Mouse (Mus musculus) left cerebral cortex, postnatal 14 days (tissue): ENCODE results near the gene Taf9. TPM values are rescaled to one million over a fixed set of nuclear protein-coding genes. Genes with fewer than 3 reads are reported as not detected.

Source experiments
- DNase-seq, 2 experiments: peaks; one replicate each; pipeline ENCODE4 v3.0.0; 2021 to 2022; ENCODE audit warnings: low spot score in 2 of 2, mixed read lengths in 1 of 2
- intact Hi-C: fragments of 180-260 bp; cut with DNase I; formaldehyde crosslinking; loops from one replicate; pipeline ENCODE4 v1.15.1; 2025
- total RNA-seq, 2 experiments: library from RNA; stranded (reverse); gene quantifications; 2 replicates each; pipeline ENCODE4 v1.2.3; 2021

Taf9 gene
- total RNA-seq, 2 experiments from 2014 or later: 24.4 to 31.4 TPM

GRCm38 (mm10) chr13:100658091-100658490 is 6.7 kb downstream of the Taf9 start:
- DNase-seq: no peak
- intact Hi-C loops: no loop called here

GRCm38 (mm10) chr13:100659864-100660456 is 8.6 kb downstream of the Taf9 start:
- intact Hi-C loops: no loop called here
- peak; percentile 51 to 66 for DNase-seq

GRCm38 (mm10) chr13:100669291-100670022 is 18.1 kb downstream of the Taf9 start, which contains the start of gene Ccdc125:
Gene Ccdc125 (plus strand): TSS chr13:100669717.
- DNase-seq: no peak
- intact Hi-C loops: no loop called here

- no peak for DNase-seq
- intact Hi-C loops: no loop called here
These were observed 18.9 kb downstream of the Taf9 start for GRCm38 (mm10) chr13:100670181-100670741.

GRCm38 (mm10) chr13:100675936-100676635 is 24.7 kb downstream of the Taf9 start:
- DNase-seq: no peak
- intact Hi-C loops: no loop called here

GRCm38 (mm10) chr13:100681615-100682014 is 30.2 kb downstream of the Taf9 start:
- DNase-seq: no peak
- intact Hi-C loops: no loop called here

- intact Hi-C loops: no loop called here
These were observed 31.5 kb downstream of the Taf9 start for GRCm38 (mm10) chr13:100682837-100683236.

GRCm38 (mm10) chr13:100684355-100684754 is 33.0 kb downstream of the Taf9 start:
- no peak for DNase-seq
- intact Hi-C loops: no loop called here

More at GRCm38 (mm10) chr13:100682837-100683236, 31.5 kb downstream of the Taf9 start:
- DNase-seq: no peak

- no peak for DNase-seq
- intact Hi-C loops: no loop called here
These were observed 36.1 kb downstream of the Taf9 start for GRCm38 (mm10) chr13:100687513-100687912.

- DNase-seq: no peak
- intact Hi-C loops: no loop called here
These were observed 46.2 kb downstream of the Taf9 start for GRCm38 (mm10) chr13:100697541-100697940.

GRCm38 (mm10) chr13:100698866-100699265 is 47.5 kb downstream of the Taf9 start:
- intact Hi-C loops: no loop called here
- DNase-seq: no peak

- DNase-seq: peak in 1 of 2 experiments; percentile 9
- intact Hi-C loops: no loop called here
These were observed 52.1 kb downstream of the Taf9 start for GRCm38 (mm10) chr13:100703468-100703867.

Other genes starting within 250 kb of the Taf9 start
- gene Naip1, start 198.7 kb upstream of the Taf9 start, total RNA-seq: under 1 TPM in 1 of 2 experiments, not detected in 1; 0.15 TPM
- gene Gtf2h2, start 159.0 kb upstream of the Taf9 start, total RNA-seq: 10 to 100 TPM; 36.4 to 40.1 TPM
- gene Ocln, start 98.9 kb upstream of the Taf9 start, total RNA-seq: 10 to 100 TPM; 10.1 to 10.8 TPM
- 1 to 10 TPM; 1.2 to 1.8 TPM for gene Marveld2, start 34.6 kb upstream of the Taf9 start, total RNA-seq
- gene Ak6, start 600 bp upstream of the Taf9 start, total RNA-seq: 10 to 100 TPM; 91.6 to 91.8 TPM
- gene Rad17, start 528 bp upstream of the Taf9 start, total RNA-seq: 10 to 100 TPM; 12.8 to 13.1 TPM
- under 1 TPM; 0.33 to 0.97 TPM for gene Ccdc125, start 18.1 kb downstream of the Taf9 start, total RNA-seq
- 10 to 100 TPM; 32.2 to 34.8 TPM for gene Cdk7, start 79.4 kb downstream of the Taf9 start, total RNA-seq
- 10 to 100 TPM; 66.7 to 74.3 TPM for gene Mrps36, start 93.1 kb downstream of the Taf9 start, total RNA-seq
- under 1 TPM; 0.66 to 0.72 TPM for gene Cenph, start 124.3 kb downstream of the Taf9 start, total RNA-seq
- gene Ccnb1, start 135.0 kb downstream of the Taf9 start, total RNA-seq: 1 to 10 TPM; 2.1 to 2.9 TPM
- 10 to 100 TPM; 41.9 to 43.7 TPM for gene Slc30a5, start 181.8 kb downstream of the Taf9 start, total RNA-seq